Mouse (Mus musculus): ENCODE measurements around the gene Pdhb. TPM values are rescaled to one million over a fixed set of nuclear protein-coding genes. Genes with fewer than 3 reads are reported as not detected.

Pdhb gene
- total and polyA plus RNA-seq, 3 experiments = 109 to 140 TPM; not detected in 1

DNA sequence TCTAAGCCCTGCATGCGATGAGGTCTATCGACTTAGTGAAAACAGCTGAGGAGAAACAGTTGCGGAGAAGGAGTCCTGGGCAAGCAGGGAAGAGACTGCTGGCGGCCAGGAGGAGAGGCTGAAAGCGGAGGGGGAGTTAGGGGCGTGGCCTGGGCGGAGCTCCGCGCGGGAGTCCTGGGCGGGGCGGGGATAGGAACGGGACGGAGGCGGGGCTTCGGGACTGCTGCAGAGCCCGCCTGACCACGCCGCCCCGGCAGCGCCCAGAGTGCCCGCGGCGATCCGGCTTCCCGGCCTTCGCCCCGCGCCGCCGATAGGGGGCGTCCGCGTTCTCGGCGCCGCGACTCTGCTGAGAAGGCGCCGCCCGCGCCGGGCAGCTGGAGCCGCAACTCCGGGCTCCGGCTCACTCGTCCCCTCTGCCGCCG lies 41.0 kb upstream of the Pdhb start, which contains the start of gene Kctd6 (continued):
- TF ChIP-seq JUND (IDR thresholded peaks at IDR 0.05; ENCODE audit: low read depth, low read length) = no peak
- no peak for TF ChIP-seq TAL1 (IDR thresholded peaks at IDR 0.05; ENCODE audit: low read length)
- no peak for TF ChIP-seq ETS1 (IDR thresholded peaks at IDR 0.05; ENCODE audit: low read depth, low read length)
- no peak for TF ChIP-seq SIN3A (IDR thresholded peaks at IDR 0.05; ENCODE audit: low read length)
- no peak for TF ChIP-seq MEF2A (IDR thresholded peaks at IDR 0.05; ENCODE audit: extremely low read depth, insufficient replicate concordance, low read depth, low read length, poor library complexity, severe bottlenecking)
- peak; percentile 45; the same call in 1 of the 2 replicates for TF ChIP-seq MXI1 (IDR thresholded peaks at IDR 0.05; ENCODE audit: low read depth, low read length)
- TF ChIP-seq E2F4 (IDR thresholded peaks at IDR 0.05; ENCODE audit: borderline replicate concordance, low read depth, low read length) = no peak
- no peak for TF ChIP-seq CHD2 (IDR thresholded peaks at IDR 0.05; ENCODE audit: low read length)
- 0 out of 2 replicates have a peak, but pooled peaks have one; percentile 2 for TF ChIP-seq RAD21 (IDR thresholded peaks at IDR 0.05; ENCODE audit: low read depth, low read length)
- TF ChIP-seq NRF1 (IDR thresholded peaks at IDR 0.05; ENCODE audit: insufficient read depth, low read depth, low read length, poor library complexity, severe bottlenecking) = peak; percentile 28; the same call in 1 of the 2 replicates
- TF ChIP-seq ELF1 (IDR thresholded peaks at IDR 0.05; ENCODE audit: low read depth, low read length) = no peak
- peak in 1 of 2 experiments; percentile 31; a peak in 2 of 4 replicates for TF ChIP-seq POLR2A (IDR thresholded peaks at IDR 0.05; ENCODE audit: control insufficient read depth in 1 of 2, insufficient read depth in 1 of 2, low read depth in 1 of 2, low read length in 2 of 2, poor library complexity in 1 of 2)
- no peak for TF ChIP-seq EP300 (IDR thresholded peaks at IDR 0.05; ENCODE audit: low read depth in 1 of 2, low read length in 2 of 2)
- no peak for TF ChIP-seq GABPA (IDR thresholded peaks at IDR 0.05; ENCODE audit: low read depth, low read length)
- TF ChIP-seq ZC3H11A (IDR thresholded peaks at IDR 0.05; ENCODE audit: low read depth, low read length) = no peak
- no peak for TF ChIP-seq POLR2AphosphoS5 (IDR thresholded peaks at IDR 0.05; ENCODE audit: borderline replicate concordance, low read depth, low read length)
- no peak for TF ChIP-seq GATA1 (IDR thresholded peaks at IDR 0.05; ENCODE audit: low read depth, low read length)
- TF ChIP-seq POLR2AphosphoS2 (IDR thresholded peaks at IDR 0.05; ENCODE audit: low read length) = no peak
- peak; percentile 27 for TF ChIP-seq SMC3 (IDR thresholded peaks at IDR 0.05; ENCODE audit: low read depth, low read length)
- TF ChIP-seq CTCF (IDR thresholded peaks at IDR 0.05 in 2 of 3, conservative IDR thresholded peaks at IDR 0.05 in 1 of 3; ENCODE audit: control insufficient read depth in 1 of 3, insufficient read depth in 1 of 3, low read depth in 2 of 3, low read length in 3 of 3, poor library complexity in 1 of 3, severe bottlenecking in 1 of 3) = peak in 2 of 3 experiments; percentile 71 to 85; a peak in 5 of 6 replicates
- no peak for TF ChIP-seq USF2 (IDR thresholded peaks at IDR 0.05; ENCODE audit: borderline replicate concordance in 1 of 2, insufficient read depth in 1 of 2, low read depth in 1 of 2, low read length in 2 of 2)
- no peak for TF ChIP-seq ZMIZ1 (IDR thresholded peaks at IDR 0.05; ENCODE audit: low read depth, low read length)

DNA sequence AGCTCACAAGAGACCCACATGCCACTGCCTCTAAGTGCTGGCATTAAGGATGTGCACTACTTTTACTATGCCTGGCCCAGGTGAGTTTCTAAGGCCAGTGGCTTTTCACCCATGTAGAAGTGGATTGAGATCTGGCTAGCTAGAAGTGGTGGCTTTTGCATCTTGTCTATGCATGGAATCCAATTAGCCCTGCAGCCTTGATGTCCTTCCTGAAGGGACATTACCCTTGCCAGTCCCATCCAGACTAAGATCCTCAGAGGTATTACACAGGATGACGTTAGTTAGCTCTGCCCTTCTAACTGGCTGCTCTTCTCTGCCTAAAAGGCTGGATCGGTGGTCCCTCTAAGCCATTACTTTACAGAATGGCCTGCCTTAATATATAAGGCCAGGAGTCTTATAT lies 40.2 kb upstream of the Pdhb start:
- H3K27me3 ChIP-seq (ENCODE audit: control insufficient read depth in 1 of 2, insufficient read depth in 2 of 2, low read length in 2 of 2) = peaks cover 0 to 2% of the 10 kb centered on the region in 2 experiments; a peak in 3 of 4 replicates
- no peak overlapping the region for H3K9ac ChIP-seq (ENCODE audit: control insufficient read depth, low read depth, low read length, poor library complexity, severe bottlenecking)
- H3K9me3 ChIP-seq (replicated peaks; ENCODE audit: insufficient read depth, low read length) = no peaks in the 10 kb centered on the region
- no peak overlapping the region for H3K27ac ChIP-seq (ENCODE audit: control insufficient read depth, low read depth, low read length)
- no peak overlapping the region for H3K4me3 ChIP-seq (ENCODE audit: control insufficient read depth in 1 of 2, insufficient read depth in 1 of 2, low read depth in 2 of 2, low read length in 2 of 2)
- DNase-seq (ENCODE audit: low read depth, low spot score) = no peak
- peaks cover 10% of the 10 kb centered on the region for H3K79me2 ChIP-seq (ENCODE audit: control insufficient read depth, insufficient read depth, low read length, poor library complexity)
- TF ChIP-seq MAZ (IDR thresholded peaks at IDR 0.05; ENCODE audit: low read depth, low read length) (no peak), ZC3H11A (IDR thresholded peaks at IDR 0.05; ENCODE audit: low read depth, low read length) (no peak), CHD1 (IDR thresholded peaks at IDR 0.05; ENCODE audit: low read depth, low read length) (no peak), USF1 (IDR thresholded peaks at IDR 0.05; ENCODE audit: low read depth, low read length) (no peak), TBP (IDR thresholded peaks at IDR 0.05; ENCODE audit: low read depth, low read length) (no peak), CTCF (IDR thresholded peaks at IDR 0.05 in 2 of 3, conservative IDR thresholded peaks at IDR 0.05 in 1 of 3; ENCODE audit: control insufficient read depth in 1 of 3, insufficient read depth in 1 of 3, low read depth in 2 of 3, low read length in 3 of 3, poor library complexity in 1 of 3, severe bottlenecking in 1 of 3) (no peak)
- peaks cover 0 to 3% of the 10 kb centered on the region in 2 experiments; a peak in 2 of 4 replicates for H3K36me3 ChIP-seq (ENCODE audit: control insufficient read depth in 1 of 2, insufficient read depth in 2 of 2, low read length in 2 of 2)
- 0 out of 4 replicates have a peak, but pooled peaks cover 0 to 3% of the 10 kb centered on the region in 2 experiments for H3K4me1 ChIP-seq (ENCODE audit: control insufficient read depth in 1 of 2, insufficient read depth in 2 of 2, low read length in 2 of 2)

Measured in MEL (cell line).